Mouse (Mus musculus) embryonic facial prominence, embryonic 13.5 days (tissue): Measurements from ENCODE around the gene Ankrd22. TPM values are rescaled to one million over a fixed set of nuclear protein-coding genes. Genes with fewer than 3 reads are reported as not detected.

Source experiments
- polyA plus RNA-seq: library from polyadenylated mRNA; unstranded; fragments of >200 nt; fragmentation: Nextera tagmentation; extraction: Ambion mirVana; gene quantifications from 2 replicates; pipeline ENCODE4 v1.2.1, GENCODE M21; 2015

The Ankrd22 gene
- polyA plus RNA-seq, 1 experiment from 2014 or later = 3.9 TPM

Other genes starting within 250 kb of the Ankrd22 start
- gene Lipf, start 204.9 kb downstream of the Ankrd22 start, polyA plus RNA-seq = not detected in 2 replicates
- 0.21 and 0.25 TPM in 2 replicates for gene Lipk, start 157.8 kb downstream of the Ankrd22 start, polyA plus RNA-seq
- not detected in 2 replicates for gene Lipn, start 98.7 kb downstream of the Ankrd22 start, polyA plus RNA-seq
- gene Lipm, start 65.1 kb downstream of the Ankrd22 start, polyA plus RNA-seq = 3.4 and 3.8 TPM in 2 replicates
- gene Stambpl1, start 26.2 kb upstream of the Ankrd22 start, polyA plus RNA-seq = 13.2 and 13.7 TPM in 2 replicates
- 66.9 and 72.9 TPM in 2 replicates for gene Acta2, start 89.5 kb upstream of the Ankrd22 start, polyA plus RNA-seq
- gene Fas, start 124.6 kb upstream of the Ankrd22 start, polyA plus RNA-seq = 5.6 and 6.2 TPM in 2 replicates